Mouse (Mus musculus) hindbrain, embryonic 11.5 days (tissue): ENCODE results near the gene Galr2. TPM values are rescaled to one million over a fixed set of nuclear protein-coding genes. Genes with fewer than 3 reads are reported as not detected.

ENCODE experiments used
- ATAC-seq: fragments of 200-750 bp; cut with Nextera tagmentation; 2 replicates; pipeline ENCODE4 v1.8.0; 2017; ENCODE audit warnings: mild to moderate bottlenecking, moderate TSS enrichment, moderate library complexity; ENCODE audit not compliant: low FRiP score
- DNase-seq: peaks from one replicate; pipeline ENCODE4 v3.0.0-alpha.2; 2015; ENCODE audit warnings: low spot score
- H3K27ac ChIP-seq: fragments of 300-500 bp; sonication (generic); 2 replicates; pipeline ENCODE4 v1.5.1; 2014; ENCODE audit warnings: mild to moderate bottlenecking, low read depth, low read length
- H3K27me3 ChIP-seq: fragments of 300-500 bp; sonication (generic); 2 replicates; pipeline ENCODE4 v1.6.1; 2014; ENCODE audit warnings: mild to moderate bottlenecking, low read length, moderate library complexity, mixed read lengths; ENCODE audit not compliant: control insufficient read depth, insufficient read depth
- H3K36me3 ChIP-seq: fragments of 300-500 bp; sonication (generic); 2 replicates; pipeline ENCODE4 v1.6.1; 2014; ENCODE audit warnings: mild to moderate bottlenecking, low read length, moderate library complexity, mixed read lengths; ENCODE audit not compliant: control insufficient read depth, insufficient read depth
- H3K4me1 ChIP-seq: fragments of 300-500 bp; sonication (generic); replicated peaks from 2 replicates; pipeline ENCODE4 v1.6.1; 2014; ENCODE audit warnings: low read length, mixed read lengths; ENCODE audit not compliant: control insufficient read depth, insufficient read depth
- H3K4me2 ChIP-seq: fragments of 300-500 bp; sonication (generic); replicated peaks from 2 replicates; pipeline ENCODE4 v1.6.1; 2014; ENCODE audit warnings: mild to moderate bottlenecking, low read depth, low read length
- H3K4me3 ChIP-seq: fragments of 300-500 bp; sonication (generic); 2 replicates; pipeline ENCODE4 v1.5.1; 2014; ENCODE audit warnings: low read depth, low read length
- H3K9ac ChIP-seq: fragments of 300-500 bp; sonication (generic); 2 replicates; pipeline ENCODE4 v1.6.1; 2014; ENCODE audit warnings: low read depth, low read length
- H3K9me3 ChIP-seq: fragments of 300-500 bp; sonication (generic); 2 replicates; pipeline ENCODE4 v1.6.1; 2016; ENCODE audit warnings: low read length; ENCODE audit not compliant: control insufficient read depth
- WGBS: fragments of 180-500 bp; shearing (Covaris S2); extraction: QIAGEN DNeasy Blood & Tissue Kit; methylation state at CpG from one replicate; pipeline ENCODE4 v1.1.7; 2014; 5-methylcytosine and 5-hydroxymethylcytosine counted together
- polyA plus RNA-seq: library from polyadenylated mRNA; unstranded; fragments of >200 nt; fragmentation: Nextera tagmentation; extraction: Ambion mirVana; gene quantifications from 2 replicates; pipeline ENCODE4 v1.2.1, GENCODE M21; 2014

Galr2 gene
- polyA plus RNA-seq, 1 experiment from 2014 or later: 0.54 TPM

DNA sequence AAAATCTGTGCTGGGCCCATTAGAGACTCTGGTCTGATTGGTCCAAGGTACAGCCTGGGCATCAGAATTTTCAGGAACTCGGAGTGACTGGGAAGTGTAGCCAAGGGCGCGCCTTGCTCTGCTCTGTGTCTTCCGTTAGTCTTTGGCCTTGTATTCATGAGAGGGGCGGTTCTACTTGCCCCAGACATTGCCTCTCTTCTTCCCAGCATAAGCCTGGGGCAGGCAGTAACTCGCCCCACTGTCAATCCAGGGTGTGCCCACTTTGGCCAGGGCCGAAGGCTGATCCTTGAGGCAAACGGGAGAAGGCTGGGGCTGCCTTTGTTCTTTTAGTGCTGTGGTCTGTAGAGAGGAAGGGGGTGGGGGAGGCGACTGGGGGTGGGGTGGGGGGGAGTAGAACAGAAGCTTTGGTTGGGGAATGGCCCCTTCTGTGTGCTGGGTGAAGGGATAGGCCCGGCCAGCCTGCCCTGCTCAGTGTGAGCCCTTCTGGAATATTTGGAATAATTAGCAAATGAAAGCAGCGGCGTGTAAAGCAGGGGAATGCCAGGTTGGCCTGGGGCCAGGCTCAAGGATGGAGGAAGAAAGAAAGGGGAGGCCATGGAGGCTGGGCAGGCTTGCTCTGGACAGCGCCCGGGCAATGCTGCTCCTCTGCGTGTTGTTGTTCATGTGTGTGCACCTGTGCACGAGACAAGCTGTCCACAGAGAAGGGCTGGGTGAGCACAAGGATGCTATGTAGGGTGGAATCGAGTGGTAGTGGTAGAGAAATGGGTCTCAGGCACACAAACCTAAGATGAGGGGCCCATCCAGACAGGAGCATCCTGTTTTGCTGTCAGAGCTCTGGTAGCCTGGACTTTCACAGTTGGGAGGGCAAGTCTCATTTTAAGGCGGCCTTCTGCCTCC, 48.8 kb downstream of the Galr2 start:
- peak; percentile 61 for ATAC-seq
- peak; percentile 47 for DNase-seq
- H3K9ac ChIP-seq: 0 out of 2 replicates have a peak overlapping the region, but pooled peaks have one; percentile 21

DNA sequence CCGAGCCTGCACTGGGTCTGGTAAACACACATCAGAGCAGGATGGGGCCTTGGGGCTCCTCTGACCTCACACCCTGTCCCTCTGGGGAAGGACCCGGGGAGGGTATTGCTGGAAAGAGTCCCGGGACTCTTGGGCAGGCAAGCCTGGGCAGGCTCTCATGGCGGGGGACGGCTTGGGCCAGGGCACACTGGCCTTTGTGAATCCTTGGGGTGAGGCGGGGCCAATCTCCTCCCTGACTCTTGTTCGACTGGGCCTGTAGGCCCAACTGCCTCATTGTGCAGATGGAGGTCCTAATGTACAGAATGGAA, 49.4 kb downstream of the Galr2 start:
- H3K4me1 ChIP-seq: peaks cover 44% of the 10 kb centered on the region
- no peak overlapping the region for H3K4me3 ChIP-seq
- H3K27me3 ChIP-seq: peaks cover 16% of the 10 kb centered on the region
- WGBS: 59% methylated on average over 7 of the region's 7 CpGs
- H3K27ac ChIP-seq: peak overlapping the region; percentile 66
- no peaks in the 10 kb centered on the region for H3K9me3 ChIP-seq
- ATAC-seq: no peak
- no peak overlapping the region for H3K9ac ChIP-seq
- no peaks in the 10 kb centered on the region for H3K36me3 ChIP-seq
- no peak overlapping the region for H3K4me2 ChIP-seq
- no peak for DNase-seq

More for the DNA sequence above, 48.8 kb downstream of the Galr2 start:
- WGBS: 45% methylated on average over 18 of the region's 18 CpGs
- Histone ChIP-seq H3K4me3 (no peak overlapping the region), H3K36me3 (no peaks in the 10 kb centered on the region), H3K27ac (peak overlapping the region; percentile 66), H3K9me3 (no peaks in the 10 kb centered on the region), H3K4me1 (peaks cover 40% of the 10 kb centered on the region), H3K4me2 (no peak overlapping the region), H3K27me3 (peaks cover 14% of the 10 kb centered on the region)

DNA sequence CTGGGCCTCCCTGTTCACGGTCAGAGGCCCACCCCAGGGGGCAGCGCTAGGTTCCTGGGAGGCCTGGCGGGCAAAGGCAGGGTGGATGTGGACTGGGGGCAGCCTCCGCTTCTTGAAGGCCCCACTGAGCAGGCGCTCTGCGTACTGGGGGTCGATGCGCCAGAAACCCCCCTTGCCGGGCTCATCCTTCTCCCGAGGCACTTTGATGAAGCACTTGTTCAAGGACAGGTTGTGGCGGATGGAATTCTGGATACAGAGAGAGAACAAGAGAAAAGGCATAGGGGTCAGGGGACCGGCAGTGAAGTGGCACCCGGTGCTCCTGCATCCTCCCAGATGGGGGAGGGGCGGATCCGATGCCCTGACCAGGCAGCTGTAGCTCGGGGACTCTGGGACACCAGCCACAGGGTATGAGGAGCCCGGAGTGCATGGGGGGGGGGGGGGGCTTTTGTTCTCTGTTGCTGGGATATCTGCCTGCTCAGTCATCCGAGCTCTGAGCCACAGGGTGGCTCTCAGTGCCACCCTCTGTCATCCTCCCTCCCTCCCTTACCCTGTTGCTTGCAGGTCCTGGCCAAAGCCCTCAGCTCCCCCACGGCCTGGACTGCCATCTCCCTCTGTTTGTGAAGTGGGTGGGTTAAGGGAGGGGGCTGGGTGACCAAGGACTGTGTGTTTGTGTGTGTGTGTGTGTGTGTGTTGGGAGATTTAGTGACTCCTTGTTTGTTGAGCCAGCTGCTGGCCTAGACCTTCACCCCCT, 51.7 kb downstream of the Galr2 start:
- peak overlapping the region; percentile 29 for H3K4me2 ChIP-seq
- no peaks in the 10 kb centered on the region for H3K36me3 ChIP-seq
- peak overlapping the region; percentile 34; the same call in 1 of the 2 replicates for H3K9ac ChIP-seq
- WGBS: 24% methylated on average over 15 of the region's 19 CpGs
- H3K4me3 ChIP-seq: no peak overlapping the region
- DNase-seq (peak; percentile 76), ATAC-seq (peak; percentile 75)
- H3K27ac ChIP-seq: peak overlapping the region; percentile 86
- no peaks in the 10 kb centered on the region for H3K9me3 ChIP-seq
- H3K27me3 ChIP-seq: peaks cover 16% of the 10 kb centered on the region
- H3K4me1 ChIP-seq: peaks cover 44% of the 10 kb centered on the region

GRCm38 (mm10) chr11:116332983-116333270, 52.2 kb downstream of the Galr2 start:
- DNase-seq (no peak), ATAC-seq (no peak)
- Histone ChIP-seq H3K36me3 (0 out of 2 replicates have a peak, but pooled peaks cover under 1% of the 10 kb centered on the region), H3K4me3 (no peak overlapping the region), H3K9ac (no peak overlapping the region), H3K9me3 (no peaks in the 10 kb centered on the region), H3K27me3 (peaks cover 16% of the 10 kb centered on the region), H3K4me1 (peaks cover 44% of the 10 kb centered on the region), H3K4me2 (peak overlapping the region; percentile 20; the same call in 1 of the 2 replicates), H3K27ac (peak overlapping the region; percentile 51; the same call in 1 of the 2 replicates)
- WGBS: 70% methylated on average over 3 of the region's 3 CpGs

Other genes starting within 250 kb of the Galr2 start
- 1.1 and 1.3 TPM in 2 replicates for gene Unc13d, start 203.0 kb upstream of the Galr2 start, polyA plus RNA-seq
- 85.4 and 88.6 TPM in 2 replicates for gene Wbp2, start 193.9 kb upstream of the Galr2 start, polyA plus RNA-seq
- 3.0 TPM in 2 replicates for gene Trim47, start 153.7 kb upstream of the Galr2 start, polyA plus RNA-seq
- gene Trim65, start 149.8 kb upstream of the Galr2 start, polyA plus RNA-seq: 1.4 and 2.5 TPM in 2 replicates
- gene Mrpl38, start 142.1 kb upstream of the Galr2 start, polyA plus RNA-seq: 93.2 and 100 TPM in 2 replicates
- 28.4 and 32.1 TPM in 2 replicates for gene Fbf1, start 112.8 kb upstream of the Galr2 start, polyA plus RNA-seq
- gene Ten1, start 82.1 kb upstream of the Galr2 start, polyA plus RNA-seq: 59.4 and 60.7 TPM in 2 replicates
- 31.7 and 36.3 TPM in 2 replicates for gene Acox1, start 81.9 kb upstream of the Galr2 start, polyA plus RNA-seq
- gene Evpl, start 42.9 kb upstream of the Galr2 start, polyA plus RNA-seq: 0.49 and 0.52 TPM in 2 replicates
- gene Srp68, start 6.7 kb upstream of the Galr2 start, polyA plus RNA-seq: 72.4 and 74.0 TPM in 2 replicates
- 66.2 and 68.3 TPM in 2 replicates for gene Exoc7, start 26.3 kb downstream of the Galr2 start, polyA plus RNA-seq
- gene Foxj1, start 54.5 kb downstream of the Galr2 start, polyA plus RNA-seq: 10.0 and 10.1 TPM in 2 replicates
- gene Rnf157, start 132.1 kb downstream of the Galr2 start, polyA plus RNA-seq: 16.0 and 23.1 TPM in 2 replicates
- 77.9 and 81.2 TPM in 2 replicates for gene Ubald2, start 153.2 kb downstream of the Galr2 start, polyA plus RNA-seq
- gene Qrich2, start 185.3 kb downstream of the Galr2 start, polyA plus RNA-seq: 0.17 TPM in 1 of 2 replicates, not detected in the other
- 164 and 169 TPM in 2 replicates for gene Prpsap1, start 213.3 kb downstream of the Galr2 start, polyA plus RNA-seq
- gene Sphk1, start 250.0 kb downstream of the Galr2 start, polyA plus RNA-seq: 8.1 and 10.0 TPM in 2 replicates